Mouse (Mus musculus): ENCODE measurements at regions not wholly inside any gene's neighbourhood (a gene's known extent, or its start where the extent isn't known, plus 50 kb on each side); places are given as distances from the start of the nearest gene placed in this dataset.

- Histone ChIP-seq H3K36me3 (ENCODE audit: control insufficient read depth, insufficient read depth) (no peaks in the 10 kb centered on the region), H3K27me3 (ENCODE audit: control insufficient read depth, insufficient read depth, insufficient read length) (no peaks in the 10 kb centered on the region), H3ac (ENCODE audit: control insufficient read depth, insufficient read length) (no peak overlapping the region), H3K4me2 (ENCODE audit: low read depth) (no peak overlapping the region), H3K4me3 (no peak overlapping the region), H3K79me2 (ENCODE audit: control insufficient read depth, insufficient read depth) (no peaks in the 10 kb centered on the region)
- TF ChIP-seq MAX (IDR thresholded peaks at IDR 0.05; ENCODE audit: low read depth) (no peak), MYOD1 (IDR thresholded peaks at IDR 0.05; ENCODE audit: control insufficient read depth in 1 of 3, insufficient read length in 2 of 3, low read depth in 2 of 3) (no peak), TCF3 (IDR thresholded peaks at IDR 0.05; ENCODE audit: insufficient read length, low read depth) (no peak), CEBPB (IDR thresholded peaks at IDR 0.05; ENCODE audit: insufficient read depth, poor library complexity, severe bottlenecking) (no peak), TCF12 (IDR thresholded peaks at IDR 0.05; ENCODE audit: insufficient read depth, poor library complexity, severe bottlenecking) (no peak), MYOG (IDR thresholded peaks at IDR 0.05; ENCODE audit: control insufficient read depth in 1 of 3, insufficient read depth in 1 of 3, insufficient read length in 2 of 3, low read depth in 2 of 3) (no peak), REST (IDR thresholded peaks at IDR 0.05; ENCODE audit: insufficient read depth, insufficient read length) (no peak)
Measured at GRCm38 (mm10) chr8:12075943-12076342, 202.7 kb upstream of the A230072I06Rik start.

- no peak overlapping the region for H3K4me2 ChIP-seq (ENCODE audit: low read depth)
- TF ChIP-seq POLR2A (IDR thresholded peaks at IDR 0.05; ENCODE audit: insufficient read length, low read depth) (no peak), SRF (IDR thresholded peaks at IDR 0.05; ENCODE audit: control insufficient read depth, insufficient read length, low read depth) (no peak), REST (IDR thresholded peaks at IDR 0.05; ENCODE audit: insufficient read depth, insufficient read length) (no peak), E2F4 (IDR thresholded peaks at IDR 0.05; ENCODE audit: insufficient read depth) (no peak), POLR2AphosphoS2 (IDR thresholded peaks at IDR 0.05; ENCODE audit: insufficient read length, low read depth) (no peak), MYOD1 (IDR thresholded peaks at IDR 0.05; ENCODE audit: control insufficient read depth in 1 of 3, insufficient read length in 2 of 3, low read depth in 2 of 3) (no peak), MAX (IDR thresholded peaks at IDR 0.05; ENCODE audit: low read depth) (no peak), TCF12 (IDR thresholded peaks at IDR 0.05; ENCODE audit: insufficient read depth, poor library complexity, severe bottlenecking) (no peak)
Measured at GRCm38 (mm10) chr8:12076811-12077375, 201.7 kb upstream of the A230072I06Rik start.

GRCm38 (mm10) chr8:12077896-12078295 is 200.7 kb upstream of the A230072I06Rik start:
- Histone ChIP-seq H3K36me3 (ENCODE audit: control insufficient read depth, insufficient read depth) (no peaks in the 10 kb centered on the region), H3K79me2 (ENCODE audit: control insufficient read depth, insufficient read depth) (no peaks in the 10 kb centered on the region), H3ac (ENCODE audit: control insufficient read depth, insufficient read length) (no peak overlapping the region), H3K27me3 (ENCODE audit: control insufficient read depth, insufficient read depth, insufficient read length) (no peaks in the 10 kb centered on the region), H3K4me3 (no peak overlapping the region), H3K4me2 (ENCODE audit: low read depth) (no peak overlapping the region)
- TF ChIP-seq TCF12 (IDR thresholded peaks at IDR 0.05; ENCODE audit: insufficient read depth, poor library complexity, severe bottlenecking) = no peak
- no peak for TF ChIP-seq MYOD1 (IDR thresholded peaks at IDR 0.05; ENCODE audit: control insufficient read depth in 1 of 3, insufficient read length in 2 of 3, low read depth in 2 of 3)
- TF ChIP-seq TCF3 (IDR thresholded peaks at IDR 0.05; ENCODE audit: insufficient read length, low read depth) = no peak
- TF ChIP-seq POLR2AphosphoS2 (IDR thresholded peaks at IDR 0.05; ENCODE audit: insufficient read length, low read depth) = no peak
- TF ChIP-seq REST (IDR thresholded peaks at IDR 0.05; ENCODE audit: insufficient read depth, insufficient read length) = no peak
- TF ChIP-seq MAX (IDR thresholded peaks at IDR 0.05; ENCODE audit: low read depth) = no peak
- no peak for TF ChIP-seq SRF (IDR thresholded peaks at IDR 0.05; ENCODE audit: control insufficient read depth, insufficient read length, low read depth)
- no peak for TF ChIP-seq USF1 (IDR thresholded peaks at IDR 0.05; ENCODE audit: low read depth)
- no peak for TF ChIP-seq E2F4 (IDR thresholded peaks at IDR 0.05; ENCODE audit: insufficient read depth)
- TF ChIP-seq CEBPB (IDR thresholded peaks at IDR 0.05; ENCODE audit: insufficient read depth, poor library complexity, severe bottlenecking) = no peak
- no peak for TF ChIP-seq POLR2A (IDR thresholded peaks at IDR 0.05; ENCODE audit: insufficient read length, low read depth)
- no peak for TF ChIP-seq MYOG (IDR thresholded peaks at IDR 0.05; ENCODE audit: control insufficient read depth in 1 of 3, insufficient read depth in 1 of 3, insufficient read length in 2 of 3, low read depth in 2 of 3)

More at GRCm38 (mm10) chr8:12076811-12077375, 201.7 kb upstream of the A230072I06Rik start:
- Histone ChIP-seq H3K4me3 (no peak overlapping the region), H3K27me3 (ENCODE audit: control insufficient read depth, insufficient read depth, insufficient read length) (no peaks in the 10 kb centered on the region), H3K36me3 (ENCODE audit: control insufficient read depth, insufficient read depth) (no peaks in the 10 kb centered on the region), H3ac (ENCODE audit: control insufficient read depth, insufficient read length) (no peak overlapping the region), H3K79me2 (ENCODE audit: control insufficient read depth, insufficient read depth) (no peaks in the 10 kb centered on the region)

GRCm38 (mm10) chr8:12078679-12079566 is 199.7 kb upstream of the A230072I06Rik start:
- Histone ChIP-seq H3K79me2 (ENCODE audit: control insufficient read depth, insufficient read depth) (no peaks in the 10 kb centered on the region), H3ac (ENCODE audit: control insufficient read depth, insufficient read length) (no peak overlapping the region), H3K27me3 (ENCODE audit: control insufficient read depth, insufficient read depth, insufficient read length) (no peaks in the 10 kb centered on the region), H3K4me3 (no peak overlapping the region), H3K4me2 (ENCODE audit: low read depth) (no peak overlapping the region), H3K36me3 (ENCODE audit: control insufficient read depth, insufficient read depth) (no peaks in the 10 kb centered on the region)
- TF ChIP-seq USF1 (IDR thresholded peaks at IDR 0.05; ENCODE audit: low read depth) (no peak), CEBPB (IDR thresholded peaks at IDR 0.05; ENCODE audit: insufficient read depth, poor library complexity, severe bottlenecking) (no peak), TCF3 (IDR thresholded peaks at IDR 0.05; ENCODE audit: insufficient read length, low read depth) (no peak), POLR2AphosphoS2 (IDR thresholded peaks at IDR 0.05; ENCODE audit: insufficient read length, low read depth) (no peak), MYOD1 (IDR thresholded peaks at IDR 0.05; ENCODE audit: control insufficient read depth in 1 of 3, insufficient read length in 2 of 3, low read depth in 2 of 3) (no peak), E2F4 (IDR thresholded peaks at IDR 0.05; ENCODE audit: insufficient read depth) (no peak), MAX (IDR thresholded peaks at IDR 0.05; ENCODE audit: low read depth) (no peak), POLR2A (IDR thresholded peaks at IDR 0.05; ENCODE audit: insufficient read length, low read depth) (no peak), MYOG (IDR thresholded peaks at IDR 0.05; ENCODE audit: control insufficient read depth in 1 of 3, insufficient read depth in 1 of 3, insufficient read length in 2 of 3, low read depth in 2 of 3) (no peak), TCF12 (IDR thresholded peaks at IDR 0.05; ENCODE audit: insufficient read depth, poor library complexity, severe bottlenecking) (no peak), SRF (IDR thresholded peaks at IDR 0.05; ENCODE audit: control insufficient read depth, insufficient read length, low read depth) (no peak), REST (IDR thresholded peaks at IDR 0.05; ENCODE audit: insufficient read depth, insufficient read length) (no peak)
